Mouse (Mus musculus): ENCODE measurements around the gene Lbp.

GRCm38 (mm10) chr2:158368313-158368712, 62.0 kb downstream of the Lbp start:
- TF ChIP-seq CTCF (IDR thresholded peaks at IDR 0.05; ENCODE audit: low read depth), result no peak
- TF ChIP-seq EP300 (IDR thresholded peaks at IDR 0.05; ENCODE audit: low read depth), result no peak
